Mouse (Mus musculus) heart, embryonic 14.5 days (tissue): ENCODE data around the gene Capn15. TPM values are rescaled to one million over a fixed set of nuclear protein-coding genes. Genes with fewer than 3 reads are reported as not detected.

Experiments used
- ATAC-seq: fragments of 200-750 bp; cut with Nextera tagmentation; 2 replicates; pipeline ENCODE4 v1.8.0; 2017; ENCODE audit warnings: low read depth, moderate TSS enrichment; ENCODE audit not compliant: insufficient number of reproducible peaks, insufficient read depth, low FRiP score
- H3K27ac ChIP-seq, 2 experiments: fragments of 200-500 bp in 1 of 2; fragments of 300-500 bp in 1 of 2; sonication (generic) in 1 of 2; replicated peaks in 1 of 2; 2 replicates each; pipeline ENCODE4 v1.5.1; 2012 to 2014; ENCODE audit warnings: low read depth in 2 of 2, low read length in 2 of 2, control low read depth in 1 of 2, mild to moderate bottlenecking in 1 of 2, mixed read lengths in 1 of 2; ENCODE audit not compliant: control insufficient read depth in 1 of 2, insufficient read depth in 1 of 2
- H3K27me3 ChIP-seq: fragments of 300-500 bp; sonication (generic); 2 replicates; pipeline ENCODE4 v1.6.1; 2014; ENCODE audit warnings: mild to moderate bottlenecking, low read length, control low read depth; ENCODE audit not compliant: control insufficient read depth, insufficient read depth
- H3K36me3 ChIP-seq: fragments of 300-500 bp; sonication (generic); 2 replicates; pipeline ENCODE4 v1.6.1; 2014; ENCODE audit warnings: mild to moderate bottlenecking, control low read depth, low read length, mixed read lengths; ENCODE audit not compliant: control insufficient read depth, insufficient read depth
- H3K4me1 ChIP-seq, 2 experiments: fragments of 200-500 bp in 1 of 2; fragments of 300-500 bp in 1 of 2; sonication (generic) in 1 of 2; 2 replicates each; pipeline ENCODE4 v1.6.1; 2012 to 2014; ENCODE audit warnings: low read length in 2 of 2, control low read depth in 1 of 2, mixed read lengths in 1 of 2; ENCODE audit not compliant: control insufficient read depth in 2 of 2, insufficient read depth in 2 of 2
- H3K4me2 ChIP-seq: fragments of 300-500 bp; sonication (generic); 2 replicates; pipeline ENCODE4 v1.6.1; 2014; ENCODE audit warnings: mild to moderate bottlenecking, low read length
- H3K4me3 ChIP-seq, 2 experiments: fragments of 200-500 bp in 1 of 2; fragments of 300-500 bp in 1 of 2; sonication (generic) in 1 of 2; 2 replicates each; pipeline ENCODE4 v1.5.1; 2012 to 2014; ENCODE audit warnings: low read length in 2 of 2, mild to moderate bottlenecking in 2 of 2, control low read depth in 1 of 2, low read depth in 1 of 2, moderate library complexity in 1 of 2; ENCODE audit not compliant: control insufficient read depth in 1 of 2, insufficient read depth in 1 of 2
- H3K9ac ChIP-seq: fragments of 300-500 bp; sonication (generic); 2 replicates; pipeline ENCODE4 v1.6.1; 2014; ENCODE audit warnings: mild to moderate bottlenecking, low read length
- H3K9me3 ChIP-seq: fragments of 300-500 bp; sonication (generic); 2 replicates; pipeline ENCODE4 v1.6.1; 2016; ENCODE audit warnings: low read length, control low read depth; ENCODE audit not compliant: control insufficient read depth
- WGBS: fragments of 180-500 bp; shearing (Covaris S2); extraction: QIAGEN DNeasy Blood & Tissue Kit; methylation state at CpG from one replicate; pipeline ENCODE4 v1.1.7; 2014; 5-methylcytosine and 5-hydroxymethylcytosine counted together
- polyA plus RNA-seq: library from polyadenylated mRNA; unstranded; fragments of >200 nt; fragmentation: Nextera tagmentation; extraction: Ambion mirVana; gene quantifications from 2 replicates; pipeline ENCODE4 v1.2.1, GENCODE M21; 2014

Gene Capn15
- polyA plus RNA-seq, 1 experiment from 2014 or later = 11.3 TPM

DNA sequence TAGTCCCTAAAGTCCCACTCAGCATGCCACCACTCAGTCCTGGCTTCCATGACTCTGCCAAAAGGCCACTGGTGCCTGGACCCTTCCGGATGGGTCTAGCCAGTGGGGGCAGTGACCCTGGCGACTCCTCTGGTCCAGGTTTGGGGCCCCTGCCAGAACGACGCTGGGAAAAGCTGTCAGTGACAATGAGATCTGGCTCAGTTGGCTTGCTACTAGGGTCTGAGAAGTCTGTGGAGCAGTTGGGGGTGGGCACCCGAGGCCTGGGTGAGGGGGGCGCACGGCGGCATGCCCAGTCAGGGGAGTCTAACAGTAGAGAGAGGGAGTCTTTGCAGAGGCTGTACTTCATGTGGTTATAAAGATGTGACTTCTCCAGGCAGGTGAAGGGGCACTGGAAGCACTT, 37.5 kb downstream of the Capn15 start:
- Histone ChIP-seq H3K27ac (no peak overlapping the region), H3K4me2 (no peak overlapping the region), H3K9ac (no peak overlapping the region), H3K4me3 (no peak overlapping the region), H3K9me3 (no peaks in the 10 kb centered on the region), H3K4me1 (peaks cover 5 to 13% of the 10 kb centered on the region in 2 experiments; a peak in 3 of 4 replicates), H3K36me3 (no peaks in the 10 kb centered on the region), H3K27me3 (peaks cover 36% of the 10 kb centered on the region)
- WGBS = 74% methylated on average over 8 of the region's 8 CpGs
- ATAC-seq = no peak

DNA sequence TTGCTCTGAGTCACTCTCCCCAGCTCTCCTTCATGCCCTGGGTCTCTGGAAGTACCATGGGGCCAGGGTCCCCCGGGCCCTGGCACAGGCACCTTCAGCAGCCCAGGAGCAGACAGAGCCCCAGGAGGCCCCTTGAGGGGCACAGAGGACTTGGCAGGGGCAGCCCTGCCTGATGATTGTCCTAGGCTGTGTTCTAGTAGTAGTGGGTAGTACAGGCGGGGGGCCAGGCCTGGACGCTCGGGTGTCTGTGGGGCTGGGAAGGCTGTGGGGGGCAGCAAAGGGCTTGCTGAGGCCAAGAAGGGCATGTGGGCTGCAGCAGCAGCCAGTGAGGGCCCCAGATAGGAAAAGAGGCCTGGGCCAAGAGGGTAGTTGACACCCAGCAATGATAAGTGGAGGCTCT, 38.0 kb downstream of the Capn15 start:
- ATAC-seq = no peak
- H3K4me1 ChIP-seq = peaks cover 5 to 13% of the 10 kb centered on the region in 2 experiments; a peak in 3 of 4 replicates
- 73% methylated on average over 4 of the region's 4 CpGs for WGBS
- no peak overlapping the region for H3K4me3 ChIP-seq
- H3K36me3 ChIP-seq = no peaks in the 10 kb centered on the region
- H3K9me3 ChIP-seq = no peaks in the 10 kb centered on the region
- peaks cover 31% of the 10 kb centered on the region for H3K27me3 ChIP-seq
- no peak overlapping the region for H3K9ac ChIP-seq
- H3K4me2 ChIP-seq = no peak overlapping the region
- no peak overlapping the region for H3K27ac ChIP-seq

DNA sequence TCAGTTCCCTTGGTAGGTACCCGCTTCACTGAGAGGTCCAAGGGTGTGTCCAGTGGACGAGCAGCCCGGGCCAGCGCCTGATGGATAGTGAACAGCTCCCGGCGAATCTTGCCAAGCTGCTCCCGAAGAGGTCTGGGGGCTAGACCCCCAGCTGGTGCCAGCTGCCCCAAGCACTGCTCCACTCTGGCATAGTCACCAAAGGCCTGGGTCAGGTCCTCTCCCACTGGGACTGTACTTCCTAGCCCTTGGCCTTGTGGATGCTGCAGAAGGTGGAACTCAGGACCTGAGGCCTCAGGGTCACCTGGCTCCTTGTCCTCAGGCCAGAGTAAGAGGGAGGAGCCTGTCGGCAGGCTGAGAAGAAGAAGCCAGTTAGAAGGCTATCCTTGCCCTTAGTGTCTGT, 38.7 kb downstream of the Capn15 start:
- no peak overlapping the region for H3K27ac ChIP-seq
- no peaks in the 10 kb centered on the region for H3K9me3 ChIP-seq
- H3K36me3 ChIP-seq = no peaks in the 10 kb centered on the region
- peaks cover 25% of the 10 kb centered on the region for H3K27me3 ChIP-seq
- no peak overlapping the region for H3K9ac ChIP-seq
- no peak overlapping the region for H3K4me3 ChIP-seq
- 81% methylated on average over 8 of the region's 8 CpGs for WGBS
- H3K4me2 ChIP-seq = no peak overlapping the region
- ATAC-seq = no peak
- H3K4me1 ChIP-seq = peaks cover 5 to 7% of the 10 kb centered on the region in 2 experiments; a peak in 3 of 4 replicates

DNA sequence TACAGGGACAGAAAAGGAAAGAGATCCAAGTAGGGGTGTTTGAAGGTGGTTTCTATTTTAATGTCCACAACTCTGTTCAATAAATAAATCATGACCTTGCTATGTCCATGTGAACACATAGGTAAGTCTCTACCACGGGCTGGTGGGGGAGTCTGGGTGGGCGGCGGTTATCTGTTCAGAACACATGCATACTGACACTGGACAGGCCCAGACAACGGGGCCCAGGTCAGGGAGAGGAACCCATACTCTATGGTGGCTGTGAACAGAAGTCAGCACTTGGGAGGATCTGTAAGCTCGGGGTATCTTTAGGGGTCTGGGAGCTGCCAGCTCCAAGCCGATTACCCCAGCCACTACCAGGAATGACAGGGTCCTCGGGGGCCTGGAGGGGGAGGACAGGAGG, 39.2 kb downstream of the Capn15 start:
- Histone ChIP-seq H3K4me3 (no peak overlapping the region), H3K4me2 (no peak overlapping the region), H3K4me1 (peaks cover 3 to 4% of the 10 kb centered on the region in 2 experiments; a peak in 2 of 4 replicates), H3K36me3 (no peaks in the 10 kb centered on the region), H3K9me3 (no peaks in the 10 kb centered on the region), H3K9ac (no peak overlapping the region), H3K27me3 (peaks cover 19% of the 10 kb centered on the region), H3K27ac (no peak overlapping the region)
- 68% methylated on average over 7 of the region's 7 CpGs for WGBS
- ATAC-seq = no peak

DNA sequence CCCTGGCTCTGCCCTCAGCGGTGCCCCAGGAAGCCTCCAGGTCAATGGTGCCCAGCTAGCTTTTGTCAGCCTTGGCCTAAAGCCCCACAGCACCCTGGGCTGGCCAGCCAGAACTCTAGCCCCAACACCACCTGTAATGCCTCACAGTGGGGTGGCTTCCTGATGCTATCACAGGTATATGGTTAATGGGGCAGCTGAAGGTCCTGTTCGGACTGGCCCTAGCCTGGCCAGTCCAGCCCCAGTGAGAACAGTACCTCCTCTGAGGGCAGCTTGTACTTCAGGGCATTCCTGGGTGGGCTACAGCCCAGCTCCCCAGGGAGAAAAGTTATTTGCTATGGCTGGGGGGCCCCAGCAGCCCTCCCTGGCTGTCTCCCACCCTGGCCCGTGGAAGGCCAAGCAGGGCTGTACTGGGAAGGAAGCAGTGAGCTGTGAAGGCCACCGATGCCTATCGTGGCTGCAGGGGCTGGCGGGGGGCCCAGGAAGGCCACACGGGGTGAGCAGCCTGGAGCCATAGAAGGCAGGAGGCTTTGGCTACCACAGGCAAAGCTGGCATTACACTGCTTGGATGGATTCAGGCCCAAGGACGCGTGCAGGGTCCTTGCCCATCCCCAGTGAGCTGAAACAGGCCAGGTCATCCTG, 40.0 kb downstream of the Capn15 start:
- WGBS = 65% methylated on average over 9 of the region's 9 CpGs
- Histone ChIP-seq H3K9me3 (no peaks in the 10 kb centered on the region), H3K27ac (no peak overlapping the region), H3K4me1 (peaks cover 4 to 6% of the 10 kb centered on the region in 2 experiments; a peak in 3 of 4 replicates), H3K4me3 (no peak overlapping the region), H3K27me3 (peaks cover 12% of the 10 kb centered on the region), H3K4me2 (no peak overlapping the region), H3K9ac (no peak overlapping the region), H3K36me3 (no peaks in the 10 kb centered on the region)
- no peak for ATAC-seq

DNA sequence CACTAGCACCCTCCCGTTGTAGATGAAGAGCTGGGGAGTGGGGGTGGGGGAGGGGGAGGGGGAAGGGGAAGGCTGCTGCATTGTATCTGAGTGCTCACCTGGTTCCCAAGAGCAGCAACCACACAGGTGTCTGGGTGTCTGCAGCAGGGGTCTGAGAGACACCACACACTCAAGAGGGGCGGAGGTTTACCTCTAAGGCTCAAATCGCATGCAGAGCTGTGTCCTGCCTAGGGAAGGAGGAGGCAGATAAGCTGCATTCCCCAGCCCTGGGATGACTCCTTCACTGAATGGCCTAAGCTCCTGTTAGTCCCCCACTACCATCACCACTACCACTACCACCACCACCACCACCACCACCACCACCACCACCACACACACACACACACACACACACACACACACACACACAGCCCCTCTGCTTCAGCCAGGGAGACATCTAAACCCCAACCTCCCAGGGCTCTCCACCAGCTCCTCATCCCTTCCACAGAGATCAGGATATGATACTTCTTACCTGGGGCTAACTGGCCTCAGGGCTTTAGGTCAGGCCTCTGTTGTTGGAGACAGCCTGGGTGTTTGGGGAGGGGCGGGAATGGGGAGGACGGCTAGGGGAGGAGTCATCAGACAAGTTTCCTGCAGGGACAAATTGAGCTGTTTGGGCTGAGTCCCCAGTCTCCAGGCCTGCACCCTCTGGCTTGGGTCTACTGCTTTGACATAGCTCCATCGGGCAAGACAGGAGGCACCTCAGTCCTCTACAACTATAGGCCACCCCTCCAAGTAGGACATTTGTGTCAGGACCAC, 41.0 kb downstream of the Capn15 start, which contains the start of the genes Pigq and Nhlrc4:
Pigq (minus strand) TSS at position 571 of the 798 bp plus-strand sequence.
Nhlrc4 (minus strand) TSS at position 596 of the 798 bp plus-strand sequence.
- Histone ChIP-seq H3K9me3 (no peaks in the 10 kb centered on the region), H3K9ac (no peak within 1 kb of the TSS), H3K36me3 (no peaks in the 10 kb centered on the region), H3K4me1 (peaks cover 5 to 10% of the 10 kb centered on the region in 2 experiments; a peak in 3 of 4 replicates), H3K4me2 (no peak within 1 kb of the TSS), H3K4me3 (no peak within 1 kb of the TSS), H3K27me3 (peaks cover 1% of the 10 kb centered on the region), H3K27ac (no peak within 1 kb of the TSS)
- WGBS = 37% methylated on average over 6 of the region's 6 CpGs
- no peak for ATAC-seq

DNA sequence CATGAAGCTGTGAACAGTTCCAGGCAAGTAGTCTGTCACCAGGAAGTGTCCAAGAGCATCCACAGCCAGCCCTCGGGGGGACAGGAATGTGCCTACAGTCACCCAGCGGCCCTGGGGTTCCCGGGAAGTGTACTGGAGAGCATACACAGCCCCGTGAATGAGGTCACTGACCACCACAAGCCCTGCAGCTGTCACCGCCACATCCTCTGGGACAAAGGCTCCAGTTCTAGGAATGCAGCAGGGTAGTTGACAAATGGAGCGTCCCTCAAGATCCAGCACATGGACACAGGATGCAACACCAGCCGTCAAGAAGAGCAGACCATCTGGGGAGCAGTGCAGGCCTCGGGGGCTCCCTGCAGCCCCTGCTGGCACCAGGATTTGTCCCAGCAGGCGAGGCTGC, 41.8 kb downstream of the Capn15 start:
- Histone ChIP-seq H3K4me1 (peaks cover 5 to 10% of the 10 kb centered on the region in 2 experiments; a peak in 3 of 4 replicates), H3K4me3 (no peak overlapping the region), H3K27me3 (no peaks in the 10 kb centered on the region), H3K36me3 (peaks cover 4% of the 10 kb centered on the region), H3K27ac (no peak overlapping the region), H3K9me3 (no peaks in the 10 kb centered on the region), H3K4me2 (no peak overlapping the region), H3K9ac (no peak overlapping the region)
- ATAC-seq = no peak
- WGBS = 63% methylated on average over 9 of the region's 9 CpGs
